Mouse (Mus musculus): Measurements from ENCODE around the gene Ssrp1. TPM values are rescaled to one million over a fixed set of nuclear protein-coding genes. Genes with fewer than 3 reads are reported as not detected.

The Ssrp1 gene
- total RNA-seq, 1 experiment from 2014 or later, result 115 TPM

DNA sequence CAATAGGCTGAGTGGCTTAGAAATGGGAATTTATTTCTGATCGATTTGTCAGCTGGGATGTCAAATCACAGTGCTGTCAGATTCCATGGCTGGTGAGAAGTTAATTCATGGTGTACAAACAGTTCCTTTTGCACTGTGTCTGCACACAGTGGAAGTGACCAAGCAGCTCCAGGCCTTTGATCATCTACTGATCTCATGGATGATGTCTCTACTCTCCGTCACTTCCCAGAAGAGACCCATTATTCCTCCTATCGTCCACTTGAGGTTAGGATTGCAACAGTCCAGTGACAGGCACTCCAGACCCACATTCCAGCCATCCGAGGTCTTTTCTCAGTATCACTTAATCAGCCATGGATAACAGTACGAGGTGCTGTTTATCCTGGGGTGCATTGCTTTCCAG lies 36.7 kb downstream of the Ssrp1 start:
- DNase-seq, result no peak

DNA sequence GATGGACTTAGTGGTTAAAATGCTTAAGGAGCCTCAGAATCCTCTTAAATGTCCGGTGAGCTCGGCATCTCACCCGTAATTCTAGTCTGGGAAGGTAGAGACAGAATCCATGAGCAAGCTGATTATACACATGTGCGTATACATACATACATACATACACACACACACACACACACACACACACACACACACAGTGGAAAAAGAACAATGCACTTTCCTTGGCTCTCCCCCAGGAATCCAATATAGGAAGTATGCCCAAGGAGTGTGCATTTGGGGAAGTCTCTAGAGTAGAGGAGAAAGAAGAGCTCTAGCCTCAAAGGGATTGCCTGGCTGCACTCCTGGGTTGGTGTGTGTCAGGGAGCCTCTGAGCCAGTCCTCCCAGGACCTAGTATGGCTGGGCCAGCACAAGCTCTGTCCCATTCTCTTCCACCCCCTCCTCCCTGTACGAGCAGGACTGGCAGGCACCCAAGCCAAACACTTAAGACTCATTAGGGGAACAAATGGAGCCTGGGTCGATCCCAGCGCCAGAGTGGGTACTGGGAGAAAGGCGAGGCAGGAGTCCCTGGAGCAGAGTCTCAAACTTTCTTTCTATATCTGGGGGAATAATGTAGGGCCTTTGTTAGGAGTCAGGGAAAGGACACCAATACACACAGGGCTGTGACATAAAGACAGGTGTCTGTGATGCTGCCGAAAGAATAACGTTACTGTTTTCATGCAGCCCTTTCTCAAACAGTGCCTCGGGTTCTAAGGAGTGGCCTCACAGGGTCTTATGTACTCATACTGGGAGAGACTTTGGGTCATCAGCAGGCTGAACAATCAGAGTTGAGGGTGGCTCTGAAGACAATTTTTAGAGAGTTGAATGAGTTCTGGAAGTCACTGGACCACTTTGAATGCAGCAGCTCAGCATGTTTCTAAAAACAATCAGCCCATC lies 51.9 kb downstream of the Ssrp1 start:
- peak; percentile 40 for DNase-seq

GRCm38 (mm10) chr2:85091325-85091724 lies 54.3 kb downstream of the Ssrp1 start:
- DNase-seq, result no peak

DNA sequence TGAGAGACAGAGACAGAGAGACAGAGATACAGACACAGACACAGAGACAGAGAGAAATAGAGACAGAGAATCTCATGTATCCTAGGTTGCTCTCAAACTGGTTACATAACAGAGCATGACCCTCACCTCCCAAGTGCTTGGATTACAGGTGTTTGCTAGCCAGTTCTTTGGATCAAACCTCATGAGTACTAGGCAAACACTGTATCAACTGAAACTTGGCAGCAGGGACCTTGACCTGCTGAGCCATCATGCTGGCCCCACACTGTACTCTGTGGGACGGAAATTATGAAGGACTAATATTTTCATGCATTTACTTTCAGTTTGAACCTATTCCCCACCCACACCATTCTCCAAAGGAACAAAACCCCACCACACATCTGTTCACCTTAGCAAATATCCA lies 56.3 kb downstream of the Ssrp1 start:
- peak; percentile 31 for DNase-seq

GRCm38 (mm10) chr2:85095906-85096305 lies 58.9 kb downstream of the Ssrp1 start:
- peak; percentile 59 for DNase-seq

Other genes with a start within 250 kb of the Ssrp1 start
- gene Ube2l6, start 238.4 kb upstream of the Ssrp1 start, total RNA-seq (2021), result 45.6 and 48.7 TPM in 2 replicates
- gene Smtnl1, start 214.6 kb upstream of the Ssrp1 start, total RNA-seq (2021), result not detected in 2 replicates
- 54.2 and 73.7 TPM in 2 replicates for gene Timm10, start 210.2 kb upstream of the Ssrp1 start, total RNA-seq (2021)
- 5.2 and 9.3 TPM in 2 replicates for gene Slc43a1, start 198.4 kb upstream of the Ssrp1 start, total RNA-seq (2021)
- 1.6 and 2.6 TPM in 2 replicates for gene Rtn4rl2, start 150.5 kb upstream of the Ssrp1 start, total RNA-seq (2021)
- 62.5 and 91.7 TPM in 2 replicates for gene Slc43a3, start 100.7 kb upstream of the Ssrp1 start, total RNA-seq (2021)
- 6.3 TPM in 1 of 2 replicates, not detected in the other for gene Prg2, start 56.8 kb upstream of the Ssrp1 start, total RNA-seq (2021)
- gene Prg3, start 49.0 kb upstream of the Ssrp1 start, total RNA-seq (2021), result not detected in 2 replicates
- gene P2rx3, start 228 bp downstream of the Ssrp1 start, total RNA-seq (2021), result 0.59 and 0.60 TPM in 2 replicates
- 111 and 120 TPM in 2 replicates for gene Tnks1bp1, start 10.8 kb downstream of the Ssrp1 start, total RNA-seq (2021)
- 96.2 and 97.3 TPM in 2 replicates for gene Aplnr, start 99.0 kb downstream of the Ssrp1 start, total RNA-seq (2021)
- 17.5 and 21.2 TPM in 2 replicates for gene Lrrc55, start 160.0 kb downstream of the Ssrp1 start, total RNA-seq (2021)